Mouse (Mus musculus) liver, postnatal 0 days (tissue): ENCODE data around the gene Hcn4. TPM values are rescaled to one million over a fixed set of nuclear protein-coding genes. Genes with fewer than 3 reads are reported as not detected.

Source experiments
- ATAC-seq: fragments of 200-750 bp; cut with Nextera tagmentation; 2 replicates; pipeline ENCODE4 v1.8.0; 2017; ENCODE audit warnings: mild to moderate bottlenecking, moderate library complexity
- DNase-seq: peaks from one replicate; pipeline ENCODE4 v3.0.0-alpha.2; 2016
- H3K27ac ChIP-seq: fragments of 300-500 bp; sonication (generic); 2 replicates; pipeline ENCODE4 v1.5.1; 2014; ENCODE audit warnings: antibody characterized with exemption, moderate library complexity, mild to moderate bottlenecking, low read depth
- H3K27me3 ChIP-seq: fragments of 300-500 bp; sonication (generic); 2 replicates; pipeline ENCODE4 v1.6.1; 2014; ENCODE audit warnings: low read length, control low read depth, mixed read lengths; ENCODE audit not compliant: insufficient read depth
- H3K36me3 ChIP-seq: fragments of 300-500 bp; sonication (generic); replicated peaks from 2 replicates; pipeline ENCODE4 v1.6.1; 2014; ENCODE audit warnings: mild to moderate bottlenecking, control low read depth, low read length, moderate library complexity, mixed read lengths; ENCODE audit not compliant: insufficient read depth
- H3K4me1 ChIP-seq: fragments of 300-500 bp; sonication (generic); 2 replicates; pipeline ENCODE4 v1.6.1; 2014; ENCODE audit warnings: antibody characterized with exemption, mild to moderate bottlenecking, control low read depth; ENCODE audit not compliant: insufficient read depth
- H3K4me2 ChIP-seq: fragments of 300-500 bp; sonication (generic); 2 replicates; pipeline ENCODE4 v1.6.1; 2014; ENCODE audit warnings: low read depth, mild to moderate bottlenecking, low read length, moderate library complexity, mixed read lengths
- H3K4me3 ChIP-seq: fragments of 300-500 bp; sonication (generic); 2 replicates; pipeline ENCODE4 v1.5.1; 2014; ENCODE audit warnings: low read depth, low read length
- H3K9ac ChIP-seq: fragments of 300-500 bp; sonication (generic); replicated peaks from 2 replicates; pipeline ENCODE4 v1.6.1; 2014; ENCODE audit warnings: mild to moderate bottlenecking, moderate library complexity
- H3K9me3 ChIP-seq: fragments of 300-500 bp; sonication (generic); 2 replicates; pipeline ENCODE4 v1.6.1; 2016; ENCODE audit warnings: mild to moderate bottlenecking, control low read depth, low read length, mixed read lengths
- CTCF ChIP-seq: sonication (generic); IDR thresholded peaks from 2 replicates; pipeline ENCODE4 v1.5.1; 2016; ENCODE audit warnings: antibody characterized with exemption, low read depth
- EP300 ChIP-seq: IDR thresholded peaks from 2 replicates; pipeline ENCODE4 v1.6.1; 2016; ENCODE audit warnings: antibody characterized with exemption, low read depth, mild to moderate bottlenecking
- whole genome bisulfite sequencing: fragments of 180-500 bp; shearing (Covaris S2); extraction: QIAGEN DNeasy Blood & Tissue Kit; methylation state at CpG from one replicate; pipeline ENCODE4 v1.1.7; 2014; ENCODE audit not compliant: insufficient replicate concordance; 5-methylcytosine and 5-hydroxymethylcytosine counted together
- polyA plus RNA-seq: library from polyadenylated mRNA; unstranded; fragments of >200 nt; fragmentation: Nextera tagmentation; extraction: Ambion mirVana; gene quantifications from 2 replicates; pipeline ENCODE4 v1.2.1, GENCODE M21; 2015

Gene Hcn4
- not detected in 2 replicates for polyA plus RNA-seq

GRCm38 (mm10) chr9:58823139-58823917 is at the start of gene Hcn4:
Hcn4 (plus strand) TSS chr9:58823412.
- under 1% methylated on average over 62 of the region's 95 CpGs for WGBS
- Histone ChIP-seq H3K27ac (no peak within 1 kb of the TSS), H3K9me3 (no peaks in the 10 kb centered on the region), H3K4me1 (peaks cover 14% of the 10 kb centered on the region), H3K36me3 (no peaks in the 10 kb centered on the region), H3K27me3 (peaks cover 70% of the 10 kb centered on the region), H3K9ac (no peak within 1 kb of the TSS), H3K4me3 (peak within 1 kb of the TSS; percentile 47), H3K4me2 (peak within 1 kb of the TSS; percentile 74)
- TF ChIP-seq EP300 (no peak), CTCF (no peak)
- DNase-seq (no peak), ATAC-seq (no peak)

- WGBS = 46% methylated on average over 3 of the region's 3 CpGs
- H3K4me2 ChIP-seq = no peak overlapping the region
- no peaks in the 10 kb centered on the region for H3K27me3 ChIP-seq
- H3K4me1 ChIP-seq = no peaks in the 10 kb centered on the region
- H3K4me3 ChIP-seq = no peak overlapping the region
- TF ChIP-seq EP300 (no peak), CTCF (no peak)
- no peak for DNase-seq
- no peaks in the 10 kb centered on the region for H3K36me3 ChIP-seq
- H3K9me3 ChIP-seq = no peaks in the 10 kb centered on the region
- no peak for ATAC-seq
- H3K27ac ChIP-seq = no peak overlapping the region
- no peak overlapping the region for H3K9ac ChIP-seq
Measured at GRCm38 (mm10) chr9:58774761-58775160, 48.5 kb upstream of the Hcn4 start.

DNA sequence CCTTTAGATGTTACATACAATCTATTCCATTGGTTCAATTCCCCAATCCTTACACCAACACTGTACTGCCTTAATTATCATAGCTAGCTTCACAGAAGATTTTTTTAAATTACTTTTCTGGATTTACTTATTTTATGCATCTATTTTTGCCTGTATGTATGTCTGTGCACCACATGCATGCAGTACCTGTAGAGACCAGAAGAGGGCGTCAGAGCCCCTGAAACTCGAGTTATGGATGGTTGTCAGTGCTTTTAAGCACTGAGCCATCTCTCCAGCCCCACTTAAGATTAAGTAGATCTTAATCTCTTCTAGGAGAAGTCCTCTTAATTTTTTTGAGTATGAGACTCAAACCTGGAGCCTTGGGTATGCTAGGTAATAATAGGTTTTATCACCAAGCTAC is 47.8 kb upstream of the Hcn4 start:
- H3K9me3 ChIP-seq = no peaks in the 10 kb centered on the region
- no peak overlapping the region for H3K4me2 ChIP-seq
- H3K4me1 ChIP-seq = no peaks in the 10 kb centered on the region
- H3K27ac ChIP-seq = no peak overlapping the region
- WGBS = 18% methylated on average over 2 of the region's 2 CpGs
- no peak for TF ChIP-seq EP300
- TF ChIP-seq CTCF = peak; percentile 54
- ATAC-seq = no peak
- H3K27me3 ChIP-seq = no peaks in the 10 kb centered on the region
- H3K4me3 ChIP-seq = no peak overlapping the region
- H3K36me3 ChIP-seq = no peaks in the 10 kb centered on the region
- no peak overlapping the region for H3K9ac ChIP-seq
- DNase-seq = no peak

- no peak overlapping the region for H3K4me3 ChIP-seq
- H3K27me3 ChIP-seq = no peaks in the 10 kb centered on the region
- no peaks in the 10 kb centered on the region for H3K9me3 ChIP-seq
- ATAC-seq (no peak), DNase-seq (no peak)
- TF ChIP-seq EP300 = no peak
- no peaks in the 10 kb centered on the region for H3K4me1 ChIP-seq
- no peaks in the 10 kb centered on the region for H3K36me3 ChIP-seq
- no peak overlapping the region for H3K4me2 ChIP-seq
- WGBS = 79% methylated on average over 3 of the region's 3 CpGs
- H3K9ac ChIP-seq = no peak overlapping the region
- no peak overlapping the region for H3K27ac ChIP-seq
Measured at GRCm38 (mm10) chr9:58789476-58789875, 33.7 kb upstream of the Hcn4 start.

DNA sequence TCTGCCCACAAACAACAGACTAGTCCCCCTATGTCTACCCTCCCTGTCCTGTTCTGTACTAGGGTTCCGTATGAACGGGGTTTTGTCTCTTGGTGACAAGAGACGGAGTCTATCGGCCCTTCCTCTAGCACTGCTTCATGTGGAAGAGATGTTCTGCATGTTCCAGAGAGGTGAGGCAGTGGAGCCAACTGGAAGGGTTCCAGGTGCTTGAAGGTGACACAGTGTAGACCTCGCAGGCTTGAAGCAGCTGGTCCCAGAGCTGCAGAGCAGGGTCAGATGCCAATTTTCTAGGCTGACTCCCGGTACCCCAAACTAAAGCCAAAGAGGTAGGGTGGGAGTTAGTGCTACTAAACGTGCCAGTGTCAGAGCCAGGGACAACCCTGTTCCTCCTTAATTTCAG is 25.1 kb upstream of the Hcn4 start:
- H3K4me1 ChIP-seq = no peaks in the 10 kb centered on the region
- no peak overlapping the region for H3K9ac ChIP-seq
- no peaks in the 10 kb centered on the region for H3K9me3 ChIP-seq
- TF ChIP-seq CTCF = no peak
- TF ChIP-seq EP300 = no peak
- ATAC-seq (no peak), DNase-seq (no peak)
- 76% methylated on average over 7 of the region's 7 CpGs for WGBS
- H3K27ac ChIP-seq = no peak overlapping the region
- no peak overlapping the region for H3K4me3 ChIP-seq
- no peaks in the 10 kb centered on the region for H3K27me3 ChIP-seq
- no peak overlapping the region for H3K4me2 ChIP-seq
- H3K36me3 ChIP-seq = no peaks in the 10 kb centered on the region

GRCm38 (mm10) chr9:58801441-58801840 is 21.8 kb upstream of the Hcn4 start:
- Histone ChIP-seq H3K27ac (no peak overlapping the region), H3K9ac (no peak overlapping the region), H3K4me2 (no peak overlapping the region), H3K9me3 (no peaks in the 10 kb centered on the region), H3K27me3 (no peaks in the 10 kb centered on the region), H3K36me3 (no peaks in the 10 kb centered on the region), H3K4me1 (no peaks in the 10 kb centered on the region), H3K4me3 (no peak overlapping the region)
- ATAC-seq (no peak), DNase-seq (no peak)
- WGBS = 60% methylated on average over 2 of the region's 2 CpGs
- no peak for TF ChIP-seq CTCF
- TF ChIP-seq EP300 = no peak
